Mouse (Mus musculus) frontal cortex, adult 2 months (tissue): ENCODE measurements around the gene Gga3. TPM values are rescaled to one million over a fixed set of nuclear protein-coding genes. Genes with fewer than 3 reads are reported as not detected.
"Not testable (repeated sequence)": the region's sequence is repeated elsewhere in the genome, so short reads cannot be mapped to it uniquely, and the experiment has no call there.

Experiments
- DNase-seq, 2 experiments: peaks; one replicate each; pipeline ENCODE4 v3.0.0; 2022; ENCODE audit warnings: low spot score in 1 of 2; ENCODE audit errors: extremely low spot score in 1 of 2
- polyA plus RNA-seq: library from polyadenylated mRNA; depleted of rRNA; stranded (reverse); fragments of >200 nt; gene quantifications from 2 replicates; pipeline ENCODE4 v1.2.3, GENCODE M21; 2012; rRNA removed

Gga3 gene
- polyA plus RNA-seq, result 61.7 and 65.1 TPM in 2 replicates

GRCm38 (mm10) chr11:115603476-115604303 is at the start of gene Gga3, which contains the start of gene Mrps7:
Gene Gga3 (minus strand): TSS chr11:115604051.
Gene Mrps7 (plus strand): TSS chr11:115603925.
- peak; percentile 52 to 84 for DNase-seq

GRCm38 (mm10) chr11:115653194-115653593 is 49.3 kb upstream of the Gga3 start:
- DNase-seq, result peak in 1 of 2 experiments; percentile 57

GRCm38 (mm10) chr11:115651680-115652079 is 47.8 kb upstream of the Gga3 start:
- DNase-seq, result no peak

GRCm38 (mm10) chr11:115649706-115650105 is 45.9 kb upstream of the Gga3 start:
- peak in 1 of 2 experiments; percentile 55 for DNase-seq

DNA sequence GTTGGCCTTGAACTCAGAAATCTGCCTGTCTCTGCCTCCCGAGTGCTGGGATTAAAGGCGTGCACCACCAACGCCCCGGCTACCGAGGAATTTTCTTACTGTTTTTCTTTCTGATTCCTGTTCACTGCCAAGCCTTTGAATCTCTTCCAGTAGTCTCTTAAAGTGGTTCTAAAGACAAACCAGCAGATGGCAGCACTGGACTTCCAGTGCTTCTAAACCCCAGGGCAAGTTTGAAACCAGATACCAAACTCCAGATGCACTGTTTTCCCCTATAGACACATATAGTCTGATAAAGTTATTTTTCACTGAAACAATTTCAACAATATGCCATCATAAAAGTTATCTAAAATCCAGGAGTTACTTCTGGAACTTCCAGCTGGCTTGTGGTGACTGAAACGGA is 43.6 kb upstream of the Gga3 start:
- DNase-seq, result peak in 1 of 2 experiments; percentile 79

DNA sequence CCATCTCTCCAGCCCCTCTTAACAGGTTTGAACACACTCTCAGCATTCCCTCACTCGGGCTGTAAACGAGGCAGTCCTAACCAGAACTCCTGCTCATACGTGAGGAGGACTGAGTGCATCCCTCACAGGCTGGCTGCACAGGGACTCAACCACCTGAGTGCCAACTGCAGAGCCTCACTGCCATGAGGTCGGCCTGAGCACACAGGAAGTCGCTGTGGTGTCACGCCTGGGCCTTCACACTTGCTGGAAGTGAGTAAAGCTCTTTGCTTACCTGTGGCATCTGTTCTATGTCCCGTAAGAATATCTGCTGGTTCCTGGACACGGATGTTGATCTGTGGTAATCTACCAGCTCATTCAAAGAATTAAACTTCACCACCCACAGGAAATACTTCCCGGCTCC is 42.6 kb upstream of the Gga3 start:
- no peak for DNase-seq

GRCm38 (mm10) chr11:115645498-115645897 is 41.6 kb upstream of the Gga3 start:
- not testable (repeated sequence) for DNase-seq

GRCm38 (mm10) chr11:115644308-115644707 is 40.5 kb upstream of the Gga3 start:
- no peak for DNase-seq

DNA sequence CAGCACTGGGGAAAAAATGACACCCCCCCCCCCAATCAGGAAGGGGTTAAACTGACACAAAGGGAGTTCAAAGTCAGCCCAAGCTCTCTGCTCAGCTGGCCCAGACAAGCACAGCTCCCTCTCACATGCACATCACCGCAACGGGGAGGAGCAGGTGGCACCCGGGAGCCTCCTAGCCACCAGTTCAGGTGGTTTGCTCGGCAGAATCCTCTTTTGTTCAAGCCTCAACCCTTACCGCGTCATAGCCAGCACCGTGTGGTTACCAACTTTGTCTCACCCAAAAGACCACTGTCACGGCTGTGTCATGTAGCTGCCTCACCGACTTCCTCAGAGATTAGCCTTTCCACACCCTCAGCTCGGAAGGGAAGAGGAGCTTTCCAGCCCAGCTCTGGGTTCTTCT is 39.4 kb upstream of the Gga3 start:
- no peak for DNase-seq

- DNase-seq, result no peak
Observed at GRCm38 (mm10) chr11:115642705-115643104, 38.9 kb upstream of the Gga3 start.

DNA sequence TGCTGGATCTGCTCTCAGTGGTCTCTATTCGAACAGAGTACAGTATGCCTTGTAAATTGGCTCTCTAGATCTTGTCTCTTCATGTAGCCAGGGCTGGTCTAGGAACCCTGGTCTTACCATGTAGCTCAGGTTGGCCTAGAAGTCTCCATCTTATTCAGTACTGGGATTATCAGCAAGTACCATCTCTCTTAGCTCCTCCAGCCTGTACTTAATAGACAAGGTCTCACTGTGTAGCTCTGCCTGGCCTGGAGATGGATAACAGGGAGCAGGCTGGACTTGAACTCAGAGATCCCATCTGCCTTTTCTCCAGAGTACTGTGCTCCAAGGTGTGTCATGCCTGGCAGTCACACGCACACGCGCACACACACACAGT is 37.8 kb upstream of the Gga3 start:
- DNase-seq, result no peak

- peak in 1 of 2 experiments; percentile 52 for DNase-seq
Observed at GRCm38 (mm10) chr11:115640978-115641663, 37.3 kb upstream of the Gga3 start.

DNA sequence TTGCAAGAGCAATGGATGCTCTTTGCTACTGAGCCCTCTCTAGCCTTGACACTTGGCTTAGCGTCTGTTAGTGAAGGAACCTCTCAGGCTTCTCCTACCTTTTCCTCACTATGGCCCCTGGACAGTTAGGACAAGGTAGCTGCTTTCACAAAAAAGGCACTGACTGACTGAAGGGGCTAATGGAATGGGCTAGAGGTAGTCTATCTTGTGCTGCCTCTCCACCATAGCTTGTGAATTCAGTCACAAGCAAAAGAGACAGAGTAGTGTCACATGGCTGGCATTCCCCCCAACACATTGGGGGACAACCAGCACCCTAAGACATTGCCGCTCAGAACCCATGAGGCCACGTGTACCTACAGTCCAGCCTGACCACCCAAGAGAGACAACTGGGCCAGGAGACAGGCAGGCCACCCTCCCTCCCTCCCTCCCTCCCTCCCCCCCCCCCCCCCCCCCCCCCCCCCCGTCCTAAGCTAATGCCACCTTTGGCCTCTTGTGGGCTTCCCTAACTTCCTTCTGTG is 36.5 kb upstream of the Gga3 start:
- no peak for DNase-seq

DNA sequence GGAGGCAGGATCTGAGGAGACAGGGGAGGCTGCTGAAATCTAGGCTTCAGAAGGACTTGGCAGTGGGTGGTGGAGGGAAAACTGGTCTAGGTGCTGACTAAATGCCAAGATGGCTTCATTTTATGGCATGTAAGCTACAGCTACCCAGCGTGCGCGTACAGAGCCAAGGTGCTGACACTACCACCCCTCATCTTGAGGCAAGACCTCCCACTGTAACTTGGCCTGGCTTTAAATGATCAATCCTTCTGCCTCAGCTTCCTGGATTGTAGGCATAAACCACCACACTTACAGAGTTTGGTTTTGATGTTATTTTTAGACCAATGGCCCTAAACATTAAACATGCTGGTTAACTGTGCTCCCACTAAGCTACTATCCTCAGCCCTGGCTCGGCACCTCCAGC is 35.7 kb upstream of the Gga3 start:
- no peak for DNase-seq

- no peak for DNase-seq
Observed at GRCm38 (mm10) chr11:115638498-115639409, 34.9 kb upstream of the Gga3 start.

DNA sequence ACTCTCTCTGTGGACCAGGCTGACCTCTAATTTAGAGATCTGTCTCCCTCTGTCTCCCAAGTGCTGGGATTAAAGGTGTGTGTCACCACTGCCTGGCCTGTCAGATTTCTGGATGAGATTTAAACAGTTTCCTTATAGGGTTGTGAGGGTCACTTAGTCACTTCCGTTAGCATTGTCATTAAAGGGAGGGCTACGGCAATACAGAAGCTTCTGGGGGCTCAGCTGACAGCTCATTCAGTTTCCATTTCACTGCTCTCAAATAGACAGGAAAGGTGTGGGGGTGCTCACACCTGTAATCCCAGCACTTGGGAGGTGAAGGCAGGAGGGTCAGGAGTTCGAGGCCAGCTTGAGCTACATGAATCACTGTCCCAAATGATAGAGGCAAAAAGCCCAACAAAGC is 33.1 kb upstream of the Gga3 start:
- DNase-seq, result no peak

DNA sequence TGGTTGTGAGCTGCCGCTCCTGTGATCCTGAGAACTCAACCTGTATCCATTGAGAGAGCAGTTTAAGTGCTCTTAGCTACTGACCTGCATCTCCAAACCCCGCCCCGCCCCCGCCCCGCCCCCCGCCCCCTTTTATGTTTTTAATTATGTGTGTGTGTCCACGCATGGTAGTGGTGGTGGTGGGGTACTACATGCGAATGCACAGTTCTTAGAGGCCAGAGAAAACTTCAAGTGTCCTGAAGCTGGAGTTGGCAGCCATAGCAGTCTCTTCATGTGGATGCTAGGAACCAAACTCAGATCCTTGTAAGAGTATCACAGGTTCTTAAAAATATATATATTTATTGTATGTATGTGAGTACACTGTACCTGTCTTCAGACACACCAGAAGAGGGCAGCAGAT is 31.6 kb upstream of the Gga3 start:
- DNase-seq, result no peak

- no peak for DNase-seq
Observed at GRCm38 (mm10) chr11:115635041-115635440, 31.2 kb upstream of the Gga3 start.

DNA sequence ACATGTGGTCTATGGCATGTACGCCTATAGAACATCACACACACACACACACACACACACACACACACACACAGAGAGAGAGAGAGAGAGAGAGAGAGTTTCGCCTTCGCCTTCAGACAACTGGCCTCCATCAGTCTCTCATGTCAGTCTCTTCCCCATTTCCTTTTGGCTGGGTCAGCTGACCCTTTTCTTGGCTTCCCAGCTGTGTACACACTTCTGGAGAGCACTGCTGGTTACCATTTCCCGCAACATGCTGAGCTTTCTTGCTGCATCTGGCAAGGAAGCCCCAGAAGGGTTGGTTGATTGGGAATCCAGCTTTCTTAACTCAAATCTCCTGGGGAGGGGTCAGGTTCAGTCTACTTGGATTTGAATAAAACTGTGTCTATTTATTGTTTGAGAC is 30.3 kb upstream of the Gga3 start:
- DNase-seq, result no peak

DNA sequence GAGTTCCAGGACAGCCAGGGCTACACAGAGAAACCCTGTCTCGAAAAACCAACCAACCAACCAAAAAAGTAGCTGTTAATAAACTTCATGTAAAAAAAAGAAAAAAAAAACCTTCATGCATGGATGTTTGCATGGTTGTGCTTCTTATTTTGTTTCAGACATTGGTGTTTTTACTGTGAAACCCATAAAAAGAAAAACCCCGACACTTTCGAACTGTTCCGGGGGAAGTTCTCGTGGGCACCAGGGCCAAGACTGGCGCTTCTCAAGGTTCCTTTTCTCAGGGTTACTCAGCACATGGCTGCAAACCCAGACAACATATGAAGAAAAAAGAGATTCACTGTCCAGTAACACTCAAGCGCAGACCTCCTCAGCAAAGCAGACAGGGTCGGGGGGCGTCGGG is 29.0 kb upstream of the Gga3 start:
- no peak for DNase-seq

DNA sequence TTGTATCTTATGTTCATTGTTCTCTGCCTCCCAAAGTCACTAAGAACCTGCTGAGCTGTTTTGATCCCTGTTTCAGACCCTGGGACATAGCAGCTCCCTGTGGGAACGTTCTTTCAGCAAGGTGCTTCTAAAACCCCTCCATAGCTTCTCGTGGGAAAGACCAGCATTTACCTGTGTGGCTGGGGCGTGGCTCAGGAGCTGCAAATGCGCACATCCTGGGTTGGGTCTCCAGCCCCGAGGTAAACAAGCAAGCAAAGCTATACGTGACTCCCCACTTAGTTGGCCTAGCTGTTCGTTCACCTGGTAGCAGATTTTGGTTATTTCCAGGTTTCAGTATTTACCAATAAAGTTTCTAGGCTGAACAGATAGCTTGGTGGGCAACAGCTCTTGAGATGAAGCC is 28.4 kb upstream of the Gga3 start:
- no peak for DNase-seq
